Mouse (Mus musculus) limb, embryonic 13.5 days (tissue): Measurements from ENCODE around the gene Rnf17. TPM values are rescaled to one million over a fixed set of nuclear protein-coding genes. Genes with fewer than 3 reads are reported as not detected.

ENCODE experiments used
- polyA plus RNA-seq: library from polyadenylated mRNA; unstranded; fragments of >200 nt; fragmentation: Nextera tagmentation; extraction: Ambion mirVana; gene quantifications from 2 replicates; pipeline ENCODE4 v1.2.1, GENCODE M21; 2015

Gene Rnf17
- polyA plus RNA-seq, 1 experiment from 2014 or later: 1.3 TPM

Other genes with a start within 250 kb of the Rnf17 start
- gene Gzmg, start 243.0 kb upstream of the Rnf17 start, polyA plus RNA-seq: not detected in 2 replicates
- gene Gzmn, start 228.0 kb upstream of the Rnf17 start, polyA plus RNA-seq: not detected in 2 replicates
- not detected in 2 replicates for gene Gzmf, start 191.2 kb upstream of the Rnf17 start, polyA plus RNA-seq
- gene Gzmc, start 167.9 kb upstream of the Rnf17 start, polyA plus RNA-seq: not detected in 2 replicates
- gene Gzmb, start 140.3 kb upstream of the Rnf17 start, polyA plus RNA-seq: 1.1 and 1.2 TPM in 2 replicates
- gene Atp12a, start 37.5 kb upstream of the Rnf17 start, polyA plus RNA-seq: 0.26 and 0.43 TPM in 2 replicates
- 11.2 and 11.6 TPM in 2 replicates for gene Cenpj, start 172.8 kb downstream of the Rnf17 start, polyA plus RNA-seq
- 2.3 and 3.2 TPM in 2 replicates for gene Parp4, start 173.0 kb downstream of the Rnf17 start, polyA plus RNA-seq